Mouse (Mus musculus): Measurements from ENCODE around the gene Thumpd1. TPM values are rescaled to one million over a fixed set of nuclear protein-coding genes. Genes with fewer than 3 reads are reported as not detected.
"Not testable (repeated sequence)": the region's sequence is repeated elsewhere in the genome, so short reads cannot be mapped to it uniquely, and the experiment has no call there.

Thumpd1 gene
- polyA plus RNA-seq, 1 experiment: 30.9 TPM

DNA sequence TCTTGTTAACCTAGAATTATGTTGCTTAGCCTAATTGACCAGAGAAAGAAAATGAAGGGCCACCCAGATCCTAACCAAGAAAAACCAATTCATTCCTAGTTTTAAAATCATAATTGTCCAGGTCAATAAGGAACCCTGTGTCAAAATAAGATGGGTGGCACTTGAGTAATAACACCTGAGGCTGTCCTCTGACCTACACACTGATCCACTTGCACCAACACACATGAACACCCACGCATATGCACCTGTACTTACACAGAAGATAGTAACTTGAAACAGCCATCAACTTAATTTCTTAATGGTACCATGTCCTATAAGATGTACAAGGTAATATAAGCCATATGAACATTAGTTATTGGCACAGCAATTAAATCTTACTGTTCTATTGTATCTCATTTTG is 33.1 kb upstream of the Thumpd1 start:
- no peak for DNase-seq
- Histone ChIP-seq H3K4me1 (replicated peaks; ENCODE audit: control insufficient read depth, insufficient read depth, low read length) (no peaks in the 10 kb centered on the region), H3K27me3 (ENCODE audit: control insufficient read depth, insufficient read depth, low read length) (no peaks in the 10 kb centered on the region), H3K4me3 (ENCODE audit: control insufficient read depth, insufficient read depth, low read length) (no peak overlapping the region), H3K36me3 (ENCODE audit: control insufficient read depth, insufficient read depth, low read length) (no peaks in the 10 kb centered on the region), H3K27ac (ENCODE audit: control insufficient read depth, insufficient read depth, low read length) (no peak overlapping the region)
- TF ChIP-seq CTCF (IDR thresholded peaks at IDR 0.05; ENCODE audit: borderline replicate concordance, control insufficient read depth, extremely low read depth, insufficient read depth, low read length, poor library complexity): no peak
- WGBS: 95% methylated on average over 1 of the region's 1 CpGs

DNA sequence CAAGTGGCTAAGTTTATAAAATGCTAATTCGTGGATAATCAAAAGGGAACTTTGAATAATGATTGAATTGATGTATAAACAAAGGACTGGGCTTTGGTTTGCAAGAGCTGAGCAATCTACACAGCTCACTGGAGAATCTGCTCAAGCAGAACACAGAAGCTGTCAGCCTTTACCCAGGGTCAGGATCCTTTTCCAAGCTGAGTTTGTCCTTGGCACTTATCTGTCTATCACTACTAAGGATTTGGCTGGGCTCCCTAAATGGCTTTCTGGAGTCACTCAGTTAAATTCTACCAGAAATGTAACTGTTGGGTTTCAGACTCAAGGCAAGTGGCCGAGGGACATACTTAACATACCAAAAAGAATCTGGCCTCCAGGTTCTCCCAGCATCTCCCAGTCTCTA is 29.3 kb upstream of the Thumpd1 start:
- Histone ChIP-seq H3K4me1 (replicated peaks; ENCODE audit: control insufficient read depth, insufficient read depth, low read length) (no peaks in the 10 kb centered on the region), H3K4me3 (ENCODE audit: control insufficient read depth, insufficient read depth, low read length) (no peak overlapping the region), H3K36me3 (ENCODE audit: control insufficient read depth, insufficient read depth, low read length) (no peaks in the 10 kb centered on the region), H3K27ac (ENCODE audit: control insufficient read depth, insufficient read depth, low read length) (no peak overlapping the region), H3K27me3 (ENCODE audit: control insufficient read depth, insufficient read depth, low read length) (no peaks in the 10 kb centered on the region)
- no peak for DNase-seq
- no peak for TF ChIP-seq POLR2A (IDR thresholded peaks at IDR 0.05; ENCODE audit: control insufficient read depth, extremely low read depth, insufficient read depth, low read length, poor library complexity)
- TF ChIP-seq CTCF (IDR thresholded peaks at IDR 0.05; ENCODE audit: borderline replicate concordance, control insufficient read depth, extremely low read depth, insufficient read depth, low read length, poor library complexity): no peak
- WGBS: 76% methylated on average over 2 of the region's 2 CpGs

DNA sequence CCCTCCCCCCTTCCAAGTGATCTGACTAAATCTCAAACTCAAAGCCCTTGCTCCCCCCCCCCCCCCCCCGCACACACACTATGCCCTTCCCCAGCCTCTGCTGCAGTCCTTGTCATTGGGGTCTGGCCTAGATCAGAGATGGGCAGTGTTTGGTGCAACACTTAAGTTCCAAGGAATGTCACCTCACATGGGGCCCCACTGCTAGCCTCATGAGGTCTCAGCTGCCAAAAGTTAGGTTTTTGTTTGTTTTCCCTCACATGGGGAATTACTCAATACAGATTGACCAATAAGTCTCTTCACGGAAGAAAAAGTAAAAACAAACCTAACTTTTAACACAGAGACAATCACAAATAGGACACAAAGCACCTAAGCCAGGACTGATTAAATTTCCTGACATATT is 28.2 kb upstream of the Thumpd1 start:
- WGBS: 82% methylated on average over 2 of the region's 2 CpGs
- Histone ChIP-seq H3K4me3 (ENCODE audit: control insufficient read depth, insufficient read depth, low read length) (no peak overlapping the region), H3K27ac (ENCODE audit: control insufficient read depth, insufficient read depth, low read length) (no peak overlapping the region), H3K4me1 (replicated peaks; ENCODE audit: control insufficient read depth, insufficient read depth, low read length) (no peaks in the 10 kb centered on the region), H3K27me3 (ENCODE audit: control insufficient read depth, insufficient read depth, low read length) (no peaks in the 10 kb centered on the region), H3K36me3 (ENCODE audit: control insufficient read depth, insufficient read depth, low read length) (no peaks in the 10 kb centered on the region)
- no peak for TF ChIP-seq POLR2A (IDR thresholded peaks at IDR 0.05; ENCODE audit: control insufficient read depth, extremely low read depth, insufficient read depth, low read length, poor library complexity)
- no peak for TF ChIP-seq CTCF (IDR thresholded peaks at IDR 0.05; ENCODE audit: borderline replicate concordance, control insufficient read depth, extremely low read depth, insufficient read depth, low read length, poor library complexity)
- DNase-seq: no peak

DNA sequence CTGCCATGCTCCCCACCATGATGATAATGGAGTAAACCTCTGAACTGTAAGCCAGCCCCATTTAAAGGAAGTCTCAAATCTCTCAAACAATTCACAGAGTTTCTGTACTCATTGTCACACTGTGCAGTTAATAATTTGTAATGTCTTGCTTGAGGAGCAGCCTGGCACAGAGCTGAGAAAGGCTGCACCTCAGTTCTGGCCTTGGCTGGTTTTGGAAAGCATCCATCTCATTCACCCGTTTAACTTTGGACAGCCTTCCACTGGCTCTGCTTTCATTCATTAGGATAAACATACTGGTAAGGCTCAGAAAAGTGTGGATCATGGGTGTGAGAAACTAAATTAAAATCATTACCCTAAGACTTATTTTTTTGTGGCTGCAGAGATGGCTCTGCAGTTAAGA is 25.3 kb upstream of the Thumpd1 start:
- Histone ChIP-seq H3K27me3 (ENCODE audit: control insufficient read depth, insufficient read depth, low read length) (no peaks in the 10 kb centered on the region), H3K4me1 (replicated peaks; ENCODE audit: control insufficient read depth, insufficient read depth, low read length) (no peaks in the 10 kb centered on the region), H3K36me3 (ENCODE audit: control insufficient read depth, insufficient read depth, low read length) (no peaks in the 10 kb centered on the region), H3K27ac (ENCODE audit: control insufficient read depth, insufficient read depth, low read length) (no peak overlapping the region), H3K4me3 (ENCODE audit: control insufficient read depth, insufficient read depth, low read length) (no peak overlapping the region)
- WGBS: 86% methylated on average over 1 of the region's 1 CpGs
- no peak for DNase-seq
- TF ChIP-seq POLR2A (IDR thresholded peaks at IDR 0.05; ENCODE audit: control insufficient read depth, extremely low read depth, insufficient read depth, low read length, poor library complexity) (no peak), CTCF (IDR thresholded peaks at IDR 0.05; ENCODE audit: borderline replicate concordance, control insufficient read depth, extremely low read depth, insufficient read depth, low read length, poor library complexity) (no peak)

DNA sequence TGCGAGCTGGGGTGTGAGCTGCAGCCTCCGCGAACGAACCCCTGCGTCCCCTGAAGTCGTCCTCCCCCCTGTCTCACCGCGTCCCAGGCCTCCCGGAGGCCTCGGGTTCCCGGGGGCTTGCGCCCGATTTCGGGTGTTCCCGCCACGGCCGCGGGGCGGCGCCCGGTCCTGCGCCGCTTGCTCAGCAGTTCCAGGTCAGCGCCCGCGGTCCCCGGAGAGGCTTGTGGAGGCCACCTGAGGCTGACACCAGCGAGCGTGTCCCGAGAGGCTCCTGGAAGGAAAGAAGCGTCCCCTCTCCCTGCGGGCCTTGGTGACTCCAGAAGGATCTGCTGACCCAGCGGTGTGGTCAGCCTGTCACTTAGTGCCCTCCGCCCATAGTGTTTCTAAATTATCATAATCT is 23.7 kb upstream of the Thumpd1 start:
- Histone ChIP-seq H3K27ac (ENCODE audit: control insufficient read depth, insufficient read depth, low read length) (no peak overlapping the region), H3K4me3 (ENCODE audit: control insufficient read depth, insufficient read depth, low read length) (no peak overlapping the region), H3K27me3 (ENCODE audit: control insufficient read depth, insufficient read depth, low read length) (no peaks in the 10 kb centered on the region), H3K36me3 (ENCODE audit: control insufficient read depth, insufficient read depth, low read length) (no peaks in the 10 kb centered on the region), H3K4me1 (replicated peaks; ENCODE audit: control insufficient read depth, insufficient read depth, low read length) (no peaks in the 10 kb centered on the region)
- 16% methylated on average over 34 of the region's 34 CpGs for WGBS
- no peak for DNase-seq
- TF ChIP-seq CTCF (IDR thresholded peaks at IDR 0.05; ENCODE audit: borderline replicate concordance, control insufficient read depth, extremely low read depth, insufficient read depth, low read length, poor library complexity): peak; percentile 55; the same call in 1 of the 2 replicates
- TF ChIP-seq POLR2A (IDR thresholded peaks at IDR 0.05; ENCODE audit: control insufficient read depth, extremely low read depth, insufficient read depth, low read length, poor library complexity): no peak

DNA sequence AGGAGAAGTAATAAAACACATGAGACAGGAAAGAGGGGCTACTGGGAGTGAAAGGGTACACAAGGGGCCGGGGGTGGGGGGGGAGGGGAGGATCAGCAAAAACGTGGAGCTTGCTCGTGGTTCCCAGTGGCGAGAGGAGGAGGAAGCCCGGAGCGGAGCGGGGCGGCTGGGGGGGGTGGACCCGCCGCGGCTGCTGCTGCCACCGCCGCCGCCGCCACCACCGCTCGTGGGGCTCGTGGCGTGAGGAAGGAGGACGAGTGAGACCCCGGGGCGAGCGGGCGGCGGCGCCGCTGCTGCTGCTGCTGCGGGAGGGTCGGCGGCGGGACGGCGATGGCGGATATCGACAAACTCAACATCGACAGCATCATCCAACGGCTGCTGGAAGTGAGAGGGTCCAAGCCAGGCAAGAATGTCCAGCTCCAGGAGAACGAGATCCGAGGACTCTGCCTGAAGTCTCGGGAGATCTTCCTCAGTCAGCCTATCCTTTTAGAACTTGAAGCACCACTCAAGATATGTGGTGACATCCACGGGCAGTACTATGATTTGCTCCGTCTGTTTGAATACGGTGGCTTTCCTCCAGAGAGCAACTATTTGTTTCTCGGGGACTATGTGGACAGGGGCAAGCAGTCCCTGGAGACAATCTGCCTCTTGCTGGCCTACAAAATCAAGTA is 19.3 kb upstream of the Thumpd1 start:
- not testable (repeated sequence) for H3K36me3 ChIP-seq (ENCODE audit: control insufficient read depth, insufficient read depth, low read length); H3K27me3 ChIP-seq (ENCODE audit: control insufficient read depth, insufficient read depth, low read length); H3K4me1 ChIP-seq (replicated peaks; ENCODE audit: control insufficient read depth, insufficient read depth, low read length); DNase-seq; H3K4me3 ChIP-seq (ENCODE audit: control insufficient read depth, insufficient read depth, low read length); H3K27ac ChIP-seq (ENCODE audit: control insufficient read depth, insufficient read depth, low read length)
- WGBS: 7% methylated on average over 38 of the region's 44 CpGs

DNA sequence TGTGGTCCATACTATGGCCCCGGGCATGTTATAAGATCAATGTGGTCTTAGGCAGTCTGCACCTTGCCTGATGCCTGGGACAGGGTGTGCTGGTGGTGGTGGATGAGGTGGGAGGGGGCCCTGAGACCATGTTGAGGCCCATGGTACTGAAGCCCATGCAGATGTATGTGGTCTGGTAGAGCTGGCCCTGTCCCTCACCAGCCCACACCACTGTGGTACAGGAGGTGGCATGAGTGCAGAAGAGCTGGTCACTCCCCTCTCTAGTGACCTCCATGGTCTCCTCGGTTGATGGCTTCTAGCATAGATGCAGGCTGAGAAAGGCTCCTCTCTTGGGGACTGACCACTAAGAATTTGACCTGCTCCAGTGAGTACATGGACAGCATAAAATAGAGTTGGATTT is 18.3 kb upstream of the Thumpd1 start:
- H3K4me1 ChIP-seq (replicated peaks; ENCODE audit: control insufficient read depth, insufficient read depth, low read length): no peaks in the 10 kb centered on the region
- no peaks in the 10 kb centered on the region for H3K36me3 ChIP-seq (ENCODE audit: control insufficient read depth, insufficient read depth, low read length)
- 86% methylated on average over 2 of the region's 2 CpGs for WGBS
- no peak overlapping the region for H3K4me3 ChIP-seq (ENCODE audit: control insufficient read depth, insufficient read depth, low read length)
- no peak for TF ChIP-seq POLR2A (IDR thresholded peaks at IDR 0.05; ENCODE audit: control insufficient read depth, extremely low read depth, insufficient read depth, low read length, poor library complexity)
- no peak for TF ChIP-seq CTCF (IDR thresholded peaks at IDR 0.05; ENCODE audit: borderline replicate concordance, control insufficient read depth, extremely low read depth, insufficient read depth, low read length, poor library complexity)
- no peaks in the 10 kb centered on the region; the same call in 1 of the 2 replicates for H3K27me3 ChIP-seq (ENCODE audit: control insufficient read depth, insufficient read depth, low read length)
- no peak overlapping the region for H3K27ac ChIP-seq (ENCODE audit: control insufficient read depth, insufficient read depth, low read length)
- no peak for DNase-seq

DNA sequence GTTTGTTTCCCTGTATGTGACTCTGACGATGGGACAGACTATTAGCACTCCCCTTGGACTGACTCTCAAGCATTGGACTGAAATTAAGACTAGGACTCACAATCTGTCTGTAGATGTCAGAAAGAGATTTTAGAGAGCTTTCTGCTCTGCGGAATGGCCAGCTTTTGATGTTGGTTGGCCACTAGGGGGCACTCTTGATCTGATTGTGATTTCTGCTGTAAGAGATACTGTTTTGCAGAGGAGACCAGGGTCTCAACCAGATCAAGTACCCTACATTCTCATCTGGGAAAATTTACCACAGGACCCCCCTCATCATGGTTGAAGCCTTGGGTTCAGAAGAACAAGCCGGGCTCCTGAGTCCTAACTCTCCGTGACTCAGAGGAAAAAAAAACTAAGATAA is 10.7 kb upstream of the Thumpd1 start:
- DNase-seq: peak; percentile 22
- not testable (repeated sequence) for H3K36me3 ChIP-seq (ENCODE audit: control insufficient read depth, insufficient read depth, low read length); H3K27me3 ChIP-seq (ENCODE audit: control insufficient read depth, insufficient read depth, low read length); H3K4me1 ChIP-seq (replicated peaks; ENCODE audit: control insufficient read depth, insufficient read depth, low read length); H3K4me3 ChIP-seq (ENCODE audit: control insufficient read depth, insufficient read depth, low read length); H3K27ac ChIP-seq (ENCODE audit: control insufficient read depth, insufficient read depth, low read length)
- WGBS: 84% methylated on average over 4 of the region's 4 CpGs
